Mouse (Mus musculus): ENCODE data around the gene Kat6b. TPM values are rescaled to one million over a fixed set of nuclear protein-coding genes. Genes with fewer than 3 reads are reported as not detected.
"Not testable (repeated sequence)": the region's sequence is repeated elsewhere in the genome, so short reads cannot be mapped to it uniquely, and the experiment has no call there.

The Kat6b gene
- total RNA-seq, 1 experiment from 2014 or later = 57.7 TPM

- no peak for DNase-seq
These were observed 181.4 kb downstream of the Kat6b start for GRCm38 (mm10) chr14:21662465-21663142.

DNA sequence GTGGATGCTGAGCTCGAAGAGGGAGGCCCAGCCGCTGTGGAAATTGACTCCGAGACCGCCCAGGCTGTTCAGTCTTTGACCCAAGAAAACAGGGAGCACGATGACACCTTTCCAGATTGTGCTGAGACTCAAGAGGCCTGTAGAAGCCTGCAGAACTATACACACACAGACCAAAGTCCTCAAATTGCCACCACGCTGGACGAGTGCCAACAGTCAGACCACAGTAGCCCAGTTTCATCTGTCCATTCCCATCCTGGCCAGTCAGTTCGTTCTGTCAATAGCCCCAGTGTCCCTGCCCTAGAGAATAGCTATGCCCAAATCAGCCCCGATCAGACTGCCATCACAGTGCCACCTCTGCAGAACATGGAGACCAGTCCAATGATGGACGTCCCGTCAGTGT lies 188.0 kb downstream of the Kat6b start:
- DNase-seq = no peak

GRCm38 (mm10) chr14:21669633-21670421 lies 188.6 kb downstream of the Kat6b start:
- no peak for DNase-seq

- DNase-seq = not testable (repeated sequence)
These were observed 189.3 kb downstream of the Kat6b start for GRCm38 (mm10) chr14:21670422-21671006.

DNA sequence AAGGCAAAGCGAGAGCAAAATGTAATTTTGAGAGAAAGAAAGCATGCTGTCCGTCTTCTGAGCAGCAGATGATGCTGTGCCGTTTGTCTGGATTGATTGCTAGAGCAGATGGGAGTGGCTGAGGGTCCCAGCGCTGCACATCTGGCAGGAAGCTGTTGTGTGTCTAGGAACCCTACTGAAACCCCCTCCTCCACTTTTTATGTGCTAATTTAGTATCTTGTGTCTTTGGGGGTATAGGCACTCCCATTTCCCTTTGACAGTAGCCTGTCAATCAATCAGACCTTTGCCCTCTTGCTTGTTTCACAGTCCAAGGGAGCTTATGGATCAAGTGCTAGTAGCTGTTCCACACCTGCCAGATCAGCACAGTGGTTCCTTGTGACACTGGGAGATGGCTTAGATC lies 191.9 kb downstream of the Kat6b start:
- no peak for DNase-seq

GRCm38 (mm10) chr14:21674471-21674870 lies 193.2 kb downstream of the Kat6b start:
- no peak for DNase-seq

DNA sequence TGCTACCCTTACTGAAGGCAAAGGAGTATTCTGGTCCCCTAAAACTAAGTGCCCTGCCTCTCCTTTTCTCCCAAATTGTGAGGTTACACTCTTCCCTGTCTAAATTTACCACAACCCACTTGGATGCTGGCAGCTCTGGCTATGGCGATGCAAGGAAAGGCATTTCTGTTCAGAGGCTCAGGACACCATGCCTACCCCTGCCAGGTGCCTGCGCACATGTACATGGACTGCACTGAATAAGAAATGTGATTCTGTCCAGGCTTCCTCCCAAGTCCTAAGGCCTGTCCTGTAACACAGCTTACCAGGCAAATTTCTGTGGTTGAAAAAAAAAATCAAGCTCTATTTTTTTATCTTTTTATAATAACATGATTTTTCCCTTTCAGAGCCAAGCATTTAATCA lies 195.0 kb downstream of the Kat6b start:
- no peak for DNase-seq

DNA sequence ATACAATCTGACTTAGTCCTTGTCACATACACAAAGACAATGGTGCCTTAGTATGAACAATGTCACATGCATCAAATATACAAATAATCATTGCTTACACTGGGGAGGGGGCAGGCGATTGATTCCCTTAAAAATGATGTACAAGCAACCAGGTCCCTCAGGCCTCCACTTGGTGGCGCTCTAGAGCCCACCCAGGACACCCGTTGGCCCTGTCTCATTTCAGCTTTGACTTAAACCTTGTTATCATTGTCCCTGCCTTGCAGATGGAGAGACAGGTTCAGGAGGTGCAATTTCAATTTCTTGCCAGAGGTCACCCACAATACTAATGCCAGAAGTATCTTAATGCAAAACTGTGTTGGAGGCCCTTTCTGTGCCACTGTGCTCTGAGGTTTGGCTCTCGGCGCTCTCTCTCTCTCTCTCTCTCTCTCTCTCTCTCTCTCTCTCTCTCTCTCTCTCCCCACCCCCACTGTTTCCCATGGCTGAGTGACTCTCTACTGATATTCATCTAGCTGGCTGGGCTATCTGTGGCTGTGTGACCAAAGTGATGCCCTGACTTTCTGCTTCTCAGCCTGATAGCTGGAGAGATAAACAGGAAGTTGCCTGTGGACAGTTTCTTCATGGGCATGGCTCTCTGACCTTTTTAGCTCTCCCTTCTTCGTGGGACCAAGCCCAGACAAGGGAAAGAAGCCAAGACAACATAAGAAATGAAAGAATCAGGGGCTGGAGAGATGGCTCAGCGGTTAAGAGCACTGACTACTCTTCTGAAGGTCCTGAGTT lies 197.5 kb downstream of the Kat6b start:
- peak; percentile 70 for DNase-seq

DNA sequence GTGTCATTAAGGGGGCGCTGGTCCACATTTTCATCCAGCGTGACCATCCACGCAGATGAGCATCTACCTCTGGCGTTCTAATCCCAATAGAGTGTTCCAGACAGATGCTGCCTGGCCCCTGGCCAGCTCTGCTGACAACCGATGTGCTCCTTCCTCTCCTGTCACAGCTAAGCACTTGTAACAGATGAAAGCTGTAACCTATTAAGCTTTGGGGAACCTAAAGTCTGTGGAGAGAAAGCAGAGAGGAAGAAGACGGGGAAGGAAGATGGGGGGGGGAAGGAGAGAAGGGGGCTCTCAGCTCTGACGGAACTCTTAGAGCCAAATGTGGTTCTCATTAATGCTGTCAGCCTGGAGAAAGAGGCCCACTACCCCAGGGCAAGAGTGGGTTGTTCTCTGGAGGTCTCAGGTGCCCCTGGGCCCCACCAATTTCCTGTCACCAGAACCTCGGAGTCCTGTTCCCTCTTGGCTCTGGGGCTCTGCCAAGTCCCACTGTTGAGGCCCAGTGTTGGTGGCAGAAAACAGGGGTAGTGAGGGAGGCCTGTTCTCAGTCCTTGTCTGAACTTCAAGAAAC lies 198.5 kb downstream of the Kat6b start:
- no peak for DNase-seq

GRCm38 (mm10) chr14:21682681-21683129 lies 201.5 kb downstream of the Kat6b start:
- peak; percentile 60 for DNase-seq

DNA sequence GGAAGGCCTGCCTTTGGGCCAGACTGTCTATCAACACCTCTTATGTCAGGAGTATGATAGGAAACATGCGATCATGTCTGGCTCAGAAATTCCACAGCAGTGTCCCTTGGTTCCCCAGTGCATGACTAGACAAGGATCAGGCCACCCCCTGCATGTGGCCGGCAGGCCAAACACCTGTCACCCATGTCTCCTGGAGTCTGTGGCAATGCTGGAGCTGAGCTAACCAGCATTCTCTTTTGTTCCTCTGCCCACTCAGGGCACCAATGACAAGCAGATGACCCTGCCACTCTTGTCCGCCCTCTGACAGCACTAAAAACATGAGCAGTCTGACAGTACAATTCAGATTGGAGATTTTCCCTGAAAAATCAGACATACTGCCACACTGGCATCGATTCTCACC lies 202.6 kb downstream of the Kat6b start:
- no peak for DNase-seq

DNA sequence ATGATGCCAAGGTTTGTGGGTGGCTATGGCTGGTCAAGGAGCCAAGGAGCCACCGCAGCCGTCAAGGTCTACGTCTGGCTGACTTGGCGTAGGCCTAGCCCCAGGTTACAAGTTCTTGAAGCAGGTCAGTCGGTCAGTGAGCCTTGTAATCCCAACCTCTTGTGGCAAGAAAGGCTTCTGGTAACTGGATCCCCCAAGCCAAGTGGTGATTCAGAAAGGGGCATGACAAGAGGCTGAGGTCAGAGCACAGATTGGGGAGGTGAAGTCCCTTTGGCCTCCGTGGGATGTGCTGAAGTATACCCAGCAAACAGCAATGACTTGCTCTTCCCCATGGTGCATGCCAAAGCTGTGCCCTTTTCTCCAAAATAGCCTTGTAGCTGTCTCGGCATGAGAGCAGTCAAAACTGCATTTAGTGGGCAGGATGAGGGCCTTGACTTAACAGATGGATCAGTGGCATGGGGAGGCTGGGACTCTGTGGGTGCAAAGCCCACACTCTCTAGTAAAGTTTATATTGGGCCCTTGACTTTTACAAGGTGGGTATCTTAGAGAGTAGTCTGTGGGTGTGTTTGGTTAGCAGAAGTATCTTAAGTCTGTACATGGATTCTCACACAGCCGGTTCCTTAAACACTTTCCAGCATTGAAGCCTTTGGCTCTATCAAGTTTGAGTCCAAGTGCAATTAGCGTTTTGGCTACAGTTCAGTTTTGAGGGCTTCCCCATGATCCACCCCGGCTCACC lies 204.3 kb downstream of the Kat6b start:
- no peak for DNase-seq

DNA sequence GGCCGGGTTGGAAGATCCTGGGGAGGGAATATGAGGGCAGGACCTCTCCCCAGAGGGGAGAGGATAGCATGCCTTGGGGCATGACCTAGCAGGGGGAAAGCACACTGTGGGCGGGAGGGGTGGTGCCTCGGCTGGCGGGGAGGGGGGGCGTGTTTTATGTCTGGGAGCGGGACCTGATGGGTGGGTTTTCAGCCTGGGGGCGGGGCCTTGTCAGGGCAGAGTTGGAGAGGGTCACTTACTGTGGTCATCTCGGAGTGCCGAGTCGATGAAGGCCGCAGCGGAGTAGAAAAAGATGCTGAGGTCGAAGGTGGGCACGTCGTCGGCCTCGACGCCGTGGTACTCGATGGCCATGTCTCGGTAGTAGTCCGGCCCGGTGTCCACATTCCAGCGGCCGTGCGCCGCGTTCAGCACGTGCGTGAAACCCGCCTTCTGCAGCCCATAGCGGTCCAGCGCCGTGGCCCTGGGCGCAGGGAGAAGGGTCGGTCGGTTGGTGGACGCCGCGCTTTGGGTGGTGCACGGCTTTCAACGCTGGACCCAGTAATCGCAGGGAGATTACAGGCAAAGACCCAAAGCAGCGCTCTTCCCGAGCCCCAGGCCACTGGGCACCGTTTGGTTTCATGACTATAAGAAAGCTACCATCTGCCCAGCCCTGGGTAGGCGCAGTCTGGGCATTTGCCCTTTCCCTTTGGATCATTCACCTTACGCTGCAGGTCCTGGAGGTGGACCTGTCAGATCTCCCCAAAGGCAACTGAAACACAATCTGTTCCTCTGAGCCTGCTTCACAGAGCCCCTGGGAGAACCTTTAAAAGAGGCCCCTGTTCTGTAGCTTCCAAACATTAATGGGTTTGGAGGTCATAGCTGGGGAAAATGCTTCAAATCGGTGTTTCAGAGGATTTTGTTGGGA lies 205.4 kb downstream of the Kat6b start:
- DNase-seq = no peak

GRCm38 (mm10) chr14:21691070-21691469 lies 209.8 kb downstream of the Kat6b start:
- no peak for DNase-seq

DNA sequence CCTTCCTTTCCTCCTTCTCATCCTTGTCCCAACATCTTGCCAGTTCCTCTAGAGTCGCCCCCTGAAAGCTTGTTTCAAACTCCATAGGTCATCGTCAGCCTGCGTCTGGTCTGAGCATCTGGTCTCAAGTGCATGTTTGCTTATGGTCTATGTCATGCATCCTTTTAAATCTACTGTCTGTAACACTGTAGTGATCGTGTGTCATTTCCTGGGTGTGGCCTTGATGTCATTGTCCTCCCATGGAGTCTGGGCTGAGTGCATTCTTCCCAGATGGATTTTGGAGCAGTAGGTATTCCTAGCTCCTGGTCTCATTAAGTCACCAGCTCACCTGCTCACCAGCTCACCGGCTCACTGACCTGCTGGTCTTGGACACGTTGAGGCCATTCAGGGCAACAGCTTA lies 213.8 kb downstream of the Kat6b start:
- DNase-seq = no peak

- DNase-seq = no peak
These were observed 215.1 kb downstream of the Kat6b start for GRCm38 (mm10) chr14:21696186-21696830.

DNA sequence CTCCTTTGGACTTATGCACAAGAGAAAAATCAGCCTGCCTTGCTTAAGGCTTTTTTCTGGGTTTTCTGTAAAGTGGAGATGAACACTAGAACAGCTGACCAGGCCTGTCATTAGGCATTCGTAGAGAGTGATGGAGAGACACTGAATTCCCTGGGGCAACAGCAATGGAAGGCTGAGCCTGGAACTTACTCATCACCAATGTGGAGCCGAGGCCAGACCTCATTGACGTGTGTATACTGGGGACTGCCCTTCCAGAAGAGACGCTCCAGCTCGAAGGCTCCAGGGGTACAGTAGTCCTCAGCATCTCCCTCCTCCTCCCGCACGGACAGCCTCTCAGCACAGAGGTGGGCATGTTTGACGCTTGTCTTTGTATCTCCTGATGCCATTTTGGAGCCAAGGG lies 221.5 kb downstream of the Kat6b start:
- no peak for DNase-seq

GRCm38 (mm10) chr14:21703255-21703654 lies 222.0 kb downstream of the Kat6b start:
- DNase-seq = no peak

GRCm38 (mm10) chr14:21705462-21705861 lies 224.2 kb downstream of the Kat6b start:
- DNase-seq = no peak

All from adrenal gland, postnatal 25 days (tissue).